Mouse (Mus musculus): ENCODE data around the gene Vmn1r160.
"Not testable (repeated sequence)": the region's sequence is repeated elsewhere in the genome, so short reads cannot be mapped to it uniquely, and the experiment has no call there.

Gene Vmn1r160

DNA sequence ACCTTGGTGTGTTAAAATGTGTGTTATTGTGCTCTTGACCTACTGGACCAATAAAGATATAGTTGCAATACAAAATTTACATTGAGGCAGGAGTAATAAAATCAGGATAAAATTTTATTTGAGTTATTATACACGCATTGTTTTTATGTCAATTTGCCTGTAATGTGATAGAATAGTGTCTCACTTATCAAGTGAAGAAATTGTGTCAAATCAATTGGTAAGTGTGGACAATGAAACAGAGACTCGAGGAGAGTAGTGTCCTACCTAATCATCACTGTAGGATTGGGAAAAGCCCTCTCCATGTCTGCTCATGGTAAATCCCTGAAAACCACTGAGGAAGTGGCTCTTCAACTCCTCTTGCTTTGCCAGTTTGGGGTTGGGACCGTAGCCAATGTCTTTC, at the start of gene Vmn1r160:
Gene Vmn1r160, plus strand, starts transcription at position 301 of the 400 bp plus-strand sequence.
- DNase-seq (ENCODE audit: low read depth, low spot score) = not testable (repeated sequence)

DNA sequence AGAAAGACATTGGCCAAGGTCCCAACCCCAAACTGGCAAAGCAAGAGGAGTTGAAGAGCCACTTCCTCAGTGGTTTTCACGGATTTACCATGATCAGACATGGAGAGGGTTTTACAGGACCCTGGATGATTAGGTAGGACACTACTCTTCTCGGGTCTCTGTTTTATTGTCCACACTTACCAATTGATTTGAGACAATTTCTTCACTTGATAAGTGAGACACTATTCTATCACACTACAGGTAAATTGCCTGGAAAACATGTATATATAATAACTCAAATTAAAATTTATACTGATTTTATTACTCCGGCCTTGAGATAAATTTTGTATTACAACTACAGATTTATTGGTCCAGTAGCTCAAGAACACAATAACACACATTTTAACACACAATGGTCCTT, 27.5 kb upstream of the Vmn1r160 start, which contains the start of gene Vmn1r159:
Gene Vmn1r159, minus strand, starts transcription at position 101 of the 400 bp plus-strand sequence.
- not testable (repeated sequence) for DNase-seq (ENCODE audit: low read depth, low spot score)
